Mouse (Mus musculus): ENCODE results near the gene Cox14.
"Not testable (repeated sequence)": the region's sequence is repeated elsewhere in the genome, so short reads cannot be mapped to it uniquely, and the experiment has no call there.

The Cox14 gene

DNA sequence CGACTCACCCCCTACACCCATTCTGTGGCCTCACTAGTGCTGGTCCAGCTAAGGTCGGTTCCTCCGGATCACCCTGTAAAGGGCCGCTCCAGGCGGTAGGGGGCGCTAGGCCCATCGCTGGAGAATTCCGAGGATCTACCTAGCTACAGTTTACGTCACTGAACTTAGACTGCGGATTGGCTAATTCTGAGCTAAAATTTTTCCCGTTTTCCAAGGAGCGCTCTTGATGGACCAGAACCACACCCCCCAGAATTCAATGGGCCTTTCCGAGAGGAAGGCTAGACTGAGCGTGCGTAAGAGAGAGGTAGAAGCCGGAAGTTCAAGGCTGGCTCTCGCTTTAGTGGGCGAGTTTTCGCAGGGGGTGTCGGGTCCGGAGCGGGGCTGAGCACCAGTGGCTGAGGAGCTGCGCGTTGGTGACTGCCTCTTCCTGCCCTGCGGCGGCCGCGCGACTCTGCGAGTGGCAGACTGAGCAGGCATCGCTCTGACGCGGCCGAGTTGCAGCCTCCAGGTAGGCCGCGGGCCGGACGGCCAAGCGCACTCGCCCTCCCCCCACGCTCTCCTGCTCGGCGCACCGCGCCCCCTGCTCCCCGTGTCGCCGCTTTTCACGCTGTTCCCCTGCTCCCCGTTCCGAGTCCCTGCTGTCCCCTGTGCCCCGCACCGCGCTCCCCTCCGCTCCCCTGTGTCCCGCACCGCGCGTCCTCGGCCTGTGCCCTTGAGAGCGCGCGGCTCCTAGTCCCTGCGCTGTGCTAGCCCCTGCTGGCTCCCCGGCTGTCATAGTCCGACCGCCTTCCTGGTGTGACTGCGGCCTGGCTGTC, at the start of gene Cox14:
Gene Cox14 (plus strand): TSS at position 278 of the 815 bp plus-strand sequence.
- CTCF ChIA-PET, result interaction anchor here (0.6 to 1.1 kb wide), 2 partner anchors 53 to 1159 kb away, joined by 3 read pairs; no protein-coding TSS in a partner anchor

DNA sequence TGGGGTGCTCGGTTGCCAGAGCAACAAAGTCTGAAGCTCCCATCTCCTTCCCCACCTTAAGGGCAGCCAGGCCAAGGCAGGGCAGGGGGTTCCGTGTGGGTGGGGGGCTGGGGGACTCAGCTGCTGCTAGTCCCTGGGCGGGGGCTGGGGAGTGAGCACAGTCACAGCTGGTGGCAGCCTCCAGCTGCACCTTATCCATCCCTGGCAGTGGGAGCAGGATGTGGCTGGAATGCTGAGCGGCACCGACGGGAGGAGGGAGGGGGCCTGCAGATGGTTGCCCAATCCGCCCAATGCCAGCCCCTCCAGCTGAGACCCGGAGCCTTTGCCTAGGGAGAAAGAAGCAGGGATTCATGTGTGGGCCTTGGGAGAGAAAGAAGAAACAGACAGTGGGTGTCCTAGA, 48.3 kb upstream of the Cox14 start:
- CTCF ChIA-PET, result interaction anchor here (0.6 kb wide), 1 partner anchor 12 kb away, joined by 3 read pairs; no protein-coding TSS in a partner anchor

DNA sequence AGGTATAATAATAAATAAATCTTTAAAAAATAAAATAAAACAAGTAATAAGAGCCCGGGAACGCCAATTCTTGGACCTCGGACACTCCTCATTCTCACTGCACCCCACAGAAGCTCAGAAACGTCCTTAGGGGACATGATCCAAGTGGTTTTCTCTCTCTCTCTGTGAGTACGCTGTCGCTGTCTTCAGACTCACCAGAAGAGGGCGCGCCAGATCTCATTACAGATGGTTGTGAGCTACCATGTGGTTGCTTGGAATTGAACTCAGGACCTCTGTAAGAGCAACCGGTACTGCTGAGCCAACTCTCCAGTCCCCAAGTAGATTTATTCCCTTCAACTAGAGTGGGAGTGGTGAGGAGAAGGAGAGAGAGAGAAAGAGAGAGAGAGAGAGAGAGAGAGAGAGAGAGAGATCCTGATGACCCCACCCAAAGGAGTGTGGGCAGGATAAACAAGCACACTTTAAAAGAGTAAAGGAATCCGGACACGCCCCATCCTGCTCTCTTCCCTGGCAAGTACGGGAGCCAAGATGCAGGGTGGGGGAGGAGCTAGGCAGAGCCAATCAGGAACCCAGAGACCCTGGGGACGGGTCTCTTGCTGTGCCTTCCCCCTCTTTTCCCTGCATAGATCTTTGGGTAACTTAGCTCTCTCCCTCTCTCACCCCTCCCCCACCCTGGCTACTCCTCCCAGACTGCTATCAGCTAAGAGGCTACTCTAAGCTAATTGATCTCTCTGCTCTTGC, 47.2 kb upstream of the Cox14 start:
- CTCF ChIA-PET, result interaction anchor here (0.7 to 0.8 kb wide), 3 partner anchors 30 to 728 kb away, joined by 3 to 7 read pairs (median 5); no protein-coding TSS in a partner anchor

DNA sequence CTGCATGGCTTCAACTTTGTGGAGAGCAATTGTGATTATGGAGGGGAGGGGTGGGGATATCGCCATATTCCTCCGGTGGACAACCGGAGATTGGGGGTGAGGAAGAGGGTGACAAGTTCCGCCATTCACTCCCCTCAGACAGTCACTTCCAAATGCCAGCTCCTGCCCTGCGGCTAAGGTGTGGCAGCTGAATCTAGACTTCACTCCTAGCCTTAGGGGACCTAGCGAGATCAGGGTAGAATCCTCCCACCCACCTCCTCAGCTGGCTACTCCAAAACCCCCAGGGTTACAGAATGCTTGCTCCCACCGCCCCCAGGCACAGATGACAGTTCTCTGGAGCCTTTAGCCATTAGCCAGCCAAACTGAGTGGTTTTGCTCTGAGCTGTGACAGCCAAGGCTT, 46.4 kb upstream of the Cox14 start:
- CTCF ChIA-PET, result interaction anchor here (0.7 to 0.8 kb wide), 2 partner anchors 31 to 727 kb away, joined by 3 to 7 read pairs; no protein-coding TSS in a partner anchor

DNA sequence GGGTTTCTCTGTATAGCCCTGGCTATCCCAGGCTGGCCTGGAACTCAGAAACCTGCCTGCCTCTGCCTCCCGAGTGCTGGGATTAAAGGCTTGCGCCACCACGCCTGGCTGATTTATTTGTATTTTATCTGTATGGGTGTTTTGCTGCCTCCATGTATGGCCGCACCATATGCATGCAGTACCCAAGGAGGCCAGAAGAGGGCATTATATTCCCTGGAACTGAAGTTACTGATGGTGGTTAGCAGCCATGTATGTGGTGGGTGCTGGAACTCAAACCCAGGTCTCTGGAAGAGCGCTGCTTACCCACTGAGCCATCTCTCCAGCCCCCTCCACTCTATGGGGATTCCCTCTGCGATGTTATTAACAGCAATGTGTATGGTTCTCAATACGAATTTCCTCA, 42.5 kb upstream of the Cox14 start:
- CTCF ChIA-PET, result interaction anchor here (1.2 kb wide), 1 partner anchor 9 kb away, joined by 3 read pairs; no protein-coding TSS in a partner anchor

DNA sequence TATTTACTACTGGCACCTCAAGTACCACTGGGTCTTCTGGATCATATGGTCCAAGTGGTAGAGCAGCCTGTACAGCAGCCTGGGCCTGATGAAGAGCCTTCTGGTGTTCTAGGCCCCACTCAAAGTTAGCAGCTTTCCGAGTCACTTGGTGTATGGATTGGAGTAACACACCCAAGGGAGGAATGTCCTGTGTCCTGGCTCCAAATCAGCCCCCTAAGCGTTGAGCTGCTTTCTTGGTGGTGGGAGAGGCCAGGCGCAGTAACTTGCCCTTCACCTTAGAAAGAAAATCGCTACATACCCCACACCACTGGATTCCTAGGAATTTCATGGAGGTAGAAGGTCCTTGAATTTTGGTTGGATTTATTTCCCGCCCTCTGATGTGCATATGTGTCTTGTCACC, 41.3 kb upstream of the Cox14 start:
- CTCF ChIA-PET, result no interaction called here

DNA sequence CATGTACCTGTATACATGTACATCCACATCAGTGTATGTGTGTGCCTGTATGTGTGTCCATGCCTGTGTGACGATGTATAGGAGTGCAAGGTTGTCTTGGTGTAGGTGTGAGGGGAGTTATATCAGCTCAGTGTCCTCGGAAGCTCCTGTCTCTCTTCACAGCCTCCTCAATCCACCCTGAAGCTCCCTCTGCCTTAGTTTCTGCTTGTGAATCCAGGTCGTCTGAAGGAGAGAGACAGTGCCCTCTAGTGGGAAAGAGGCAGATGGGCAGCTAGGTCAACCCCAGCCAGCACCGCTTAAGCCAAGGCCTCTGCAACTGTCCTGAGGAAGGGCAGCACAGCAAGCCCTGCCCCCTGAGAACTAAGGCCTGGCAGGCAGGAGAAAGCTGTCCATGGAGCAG, 36.7 kb upstream of the Cox14 start:
- CTCF ChIA-PET, result interaction anchor here (0.6 kb wide), 2 partner anchors 12 to 968 kb away, joined by 3 read pairs; no protein-coding TSS in a partner anchor

DNA sequence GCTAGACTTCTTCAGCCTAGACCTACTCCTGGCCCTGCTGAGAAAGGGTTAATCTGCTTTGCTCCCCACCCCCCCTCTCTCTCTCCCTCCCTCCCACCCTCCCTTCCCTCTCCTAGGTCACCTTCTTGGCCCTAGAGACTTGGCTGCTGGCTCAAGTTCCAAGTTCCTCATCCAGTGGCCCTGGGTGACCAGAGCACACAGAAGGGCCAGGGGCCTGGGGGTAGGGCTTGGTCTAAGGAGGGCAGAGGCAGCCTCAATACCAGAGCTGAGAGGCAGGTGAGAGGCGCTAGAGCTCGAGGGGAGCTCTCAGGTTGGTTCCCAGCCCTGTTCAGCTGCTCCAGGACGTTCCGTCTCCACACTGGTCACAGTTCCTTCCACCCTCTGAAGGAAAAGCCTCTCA, 34.5 kb upstream of the Cox14 start:
- CTCF ChIA-PET, result interaction anchor here (0.6 kb wide), 2 partner anchors 215 to 371 kb away, joined by 5 to 15 read pairs; no protein-coding TSS in a partner anchor

DNA sequence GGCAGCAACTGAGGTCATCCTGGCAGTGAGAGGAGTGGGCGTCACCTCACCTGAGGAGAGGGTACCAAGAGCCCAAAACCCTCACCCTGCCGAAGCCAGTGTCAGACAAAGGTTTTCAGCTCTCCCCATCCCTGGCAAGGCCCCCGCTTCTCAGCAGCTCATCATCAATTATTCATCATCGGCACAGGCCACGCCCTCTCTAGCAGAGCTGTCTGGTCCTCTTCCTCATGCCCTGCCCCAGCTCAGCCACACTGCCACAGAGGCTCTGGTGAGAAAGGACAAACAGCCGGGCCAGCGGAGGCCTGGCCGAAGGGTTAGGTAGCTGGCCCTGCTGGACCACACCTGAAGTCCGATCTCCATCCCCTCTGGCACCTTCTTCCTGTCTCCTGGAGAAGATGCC, 33.4 kb upstream of the Cox14 start:
- CTCF ChIA-PET, result interaction anchor here (0.6 to 0.8 kb wide), 4 partner anchors 8 to 186 kb away, joined by 3 to 13 read pairs (median 3); no protein-coding TSS in a partner anchor

DNA sequence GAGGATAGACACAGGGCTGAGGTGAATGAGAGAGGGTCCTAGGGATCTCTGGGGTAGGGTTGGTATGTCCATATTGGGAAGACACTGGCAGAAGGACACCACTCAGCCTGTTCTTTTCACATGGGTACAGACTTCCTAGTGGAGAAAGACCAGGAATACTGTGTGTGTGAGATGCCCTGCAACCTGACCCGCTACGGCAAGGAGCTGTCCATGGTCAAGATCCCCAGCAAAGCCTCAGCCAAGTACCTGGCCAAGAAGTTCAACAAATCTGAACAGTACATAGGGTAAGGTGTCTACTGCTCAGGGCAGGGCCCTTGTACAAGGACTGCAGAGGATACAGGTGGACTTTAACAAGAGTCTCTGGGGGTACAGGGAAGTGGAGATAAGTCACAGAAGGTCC, 28.1 kb upstream of the Cox14 start:
- CTCF ChIA-PET, result no interaction called here

DNA sequence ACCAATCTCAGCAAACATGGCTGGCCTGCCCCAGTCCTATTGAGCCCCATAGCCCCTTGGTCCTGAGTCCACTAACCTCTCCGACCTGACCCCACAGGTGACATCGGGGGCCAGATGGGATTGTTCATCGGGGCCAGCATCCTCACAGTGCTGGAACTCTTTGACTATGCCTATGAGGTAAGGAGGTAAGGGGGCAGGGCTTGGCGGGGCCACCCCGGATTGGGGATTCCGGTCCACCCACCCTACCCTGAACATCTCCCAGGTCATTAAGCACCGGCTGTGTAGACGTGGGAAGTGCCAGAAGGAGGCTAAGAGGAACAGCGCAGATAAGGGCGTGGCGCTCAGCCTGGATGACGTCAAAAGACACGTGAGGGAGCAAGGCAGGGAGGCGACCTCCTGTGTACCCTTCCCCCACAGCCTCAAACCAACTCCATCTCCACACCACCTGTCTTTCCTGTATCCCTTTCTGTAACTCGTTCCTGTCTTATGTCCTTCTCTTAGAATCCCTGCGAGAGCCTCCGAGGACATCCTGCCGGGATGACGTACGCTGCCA, 26.8 kb upstream of the Cox14 start:
- CTCF ChIA-PET, result no interaction called here

DNA sequence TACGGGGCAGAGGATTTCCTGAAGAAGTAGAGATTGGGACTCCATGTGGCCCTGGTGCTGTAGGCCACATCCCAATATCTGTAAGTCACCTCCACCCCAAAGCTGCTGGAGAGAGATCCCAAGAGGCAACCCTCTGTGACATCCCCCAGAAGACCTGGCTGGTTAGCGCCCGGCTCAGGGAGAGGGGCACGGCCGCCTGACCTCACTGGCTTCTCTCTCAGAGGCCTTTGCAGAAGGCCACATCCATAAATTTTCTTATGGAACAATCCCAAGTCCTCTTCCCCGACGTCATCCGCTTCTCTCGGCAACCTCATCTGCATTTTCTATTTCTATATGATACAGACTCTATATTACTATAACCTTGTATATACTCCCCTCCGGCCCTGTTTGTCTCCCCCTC, 25.7 kb upstream of the Cox14 start:
- CTCF ChIA-PET, result interaction anchor here (0.6 kb wide), 2 partner anchors 8 to 251 kb away, joined by 3 read pairs; no protein-coding TSS in a partner anchor

DNA sequence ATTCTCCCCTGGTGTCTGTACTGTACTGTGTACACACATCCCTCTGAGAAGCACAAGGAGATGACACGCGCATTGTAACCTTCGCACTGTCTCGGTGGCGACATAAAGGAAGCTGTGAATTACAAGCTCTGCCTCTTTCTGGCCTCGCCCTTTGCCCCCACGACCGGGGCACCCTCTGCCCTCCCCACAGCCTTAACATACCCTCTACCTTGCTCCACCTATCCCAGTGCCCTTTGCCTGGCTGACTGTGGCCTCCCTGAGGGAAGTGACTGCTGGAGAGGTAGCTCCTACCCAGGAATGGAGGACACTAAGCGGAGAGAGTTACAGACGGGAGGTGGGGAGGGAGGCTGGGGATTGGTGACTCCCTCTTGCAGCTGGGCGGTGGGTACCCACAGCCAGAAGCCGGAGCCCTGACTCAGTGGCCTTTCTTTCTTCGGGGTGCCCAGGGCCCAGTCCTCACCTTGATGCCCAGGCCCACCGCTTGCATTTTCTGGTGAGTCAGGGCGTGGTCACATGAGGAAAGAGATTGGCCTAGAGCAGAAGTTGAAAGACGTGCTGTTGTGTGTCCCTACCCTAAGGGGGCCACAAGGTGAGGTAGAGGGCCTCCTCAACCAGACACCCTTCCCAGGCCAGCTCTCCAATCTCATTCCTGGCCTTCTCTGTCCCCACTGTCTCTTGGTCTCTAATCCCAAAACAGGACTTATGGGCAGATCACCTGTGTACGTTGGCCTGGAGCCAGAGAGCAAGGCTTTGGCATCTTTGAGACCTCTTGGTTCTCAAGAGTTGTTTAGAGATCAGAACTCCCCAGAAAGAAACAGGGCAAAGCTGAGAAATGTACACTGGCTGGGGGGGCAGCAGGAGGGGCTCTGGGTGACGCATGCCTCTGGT, 25.0 kb upstream of the Cox14 start:
- CTCF ChIA-PET, result interaction anchor here (0.6 kb wide), 1 partner anchor 9 kb away, joined by 3 read pairs; no protein-coding TSS in a partner anchor

DNA sequence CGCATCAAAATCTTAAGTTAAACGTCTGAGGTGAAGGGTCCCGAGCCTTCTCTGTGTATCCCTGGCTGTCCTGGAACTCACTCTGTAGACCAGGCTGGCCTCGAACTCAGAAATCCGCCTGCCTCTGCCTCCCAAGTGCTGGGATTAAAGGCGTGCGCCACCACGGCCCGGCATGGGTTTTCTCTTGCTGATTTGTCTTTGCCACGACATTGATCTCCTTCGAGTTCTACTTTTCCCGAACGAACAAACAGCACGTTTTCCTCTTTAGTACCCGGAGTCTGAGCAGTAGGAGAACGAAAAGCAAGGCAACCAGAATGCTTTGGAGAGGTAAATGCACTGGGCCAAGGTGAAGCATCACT, 23.8 kb upstream of the Cox14 start:
- CTCF ChIA-PET, result not testable (repeated sequence)

DNA sequence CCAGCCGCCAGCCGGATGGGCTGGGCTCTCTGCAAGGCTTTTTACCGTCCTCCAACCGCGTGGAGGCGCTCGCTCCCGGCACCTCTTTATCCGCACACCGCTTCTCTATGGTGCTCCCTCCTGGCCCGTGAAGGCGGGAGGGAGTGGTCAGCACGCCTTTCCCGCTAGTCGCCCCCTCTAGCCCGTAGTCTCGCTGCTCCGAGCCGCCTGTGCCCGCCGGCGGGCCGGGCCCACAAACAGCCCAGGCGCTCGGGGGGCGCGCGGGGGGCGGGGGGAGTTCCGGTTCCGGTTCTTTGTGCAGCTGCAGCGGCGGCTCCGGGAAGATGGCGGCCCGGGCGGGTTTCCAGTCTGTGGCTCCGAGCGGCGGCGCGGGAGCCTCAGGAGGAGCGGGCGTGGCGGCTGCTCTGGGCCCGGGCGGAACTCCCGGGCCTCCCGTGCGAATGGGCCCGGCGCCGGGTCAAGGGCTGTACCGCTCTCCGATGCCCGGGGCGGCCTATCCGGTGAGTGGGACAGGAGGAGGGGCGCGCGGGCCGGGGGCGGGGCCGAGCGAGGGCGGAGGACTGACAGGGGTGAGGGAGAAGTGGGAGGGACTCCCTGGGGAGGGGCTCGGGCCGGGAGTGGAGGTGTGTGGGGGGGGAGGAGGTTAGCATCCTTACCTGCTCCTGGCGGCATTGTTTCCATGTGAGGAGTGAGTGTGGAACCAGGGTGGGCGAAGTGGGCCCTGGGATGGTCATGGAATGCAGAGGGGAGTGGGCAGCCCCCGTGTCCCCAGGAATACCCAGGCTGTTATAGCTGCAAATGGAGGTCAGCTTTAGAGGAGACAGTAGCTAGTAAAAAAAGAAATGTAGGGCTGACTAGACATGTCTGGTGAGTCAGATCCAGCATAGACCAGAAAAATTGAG, 23.2 kb upstream of the Cox14 start, which contains the start of gene Smarcd1:
Gene Smarcd1 (plus strand): TSS at position 131 of the 902 bp plus-strand sequence.
- CTCF ChIA-PET, result no interaction called here

DNA sequence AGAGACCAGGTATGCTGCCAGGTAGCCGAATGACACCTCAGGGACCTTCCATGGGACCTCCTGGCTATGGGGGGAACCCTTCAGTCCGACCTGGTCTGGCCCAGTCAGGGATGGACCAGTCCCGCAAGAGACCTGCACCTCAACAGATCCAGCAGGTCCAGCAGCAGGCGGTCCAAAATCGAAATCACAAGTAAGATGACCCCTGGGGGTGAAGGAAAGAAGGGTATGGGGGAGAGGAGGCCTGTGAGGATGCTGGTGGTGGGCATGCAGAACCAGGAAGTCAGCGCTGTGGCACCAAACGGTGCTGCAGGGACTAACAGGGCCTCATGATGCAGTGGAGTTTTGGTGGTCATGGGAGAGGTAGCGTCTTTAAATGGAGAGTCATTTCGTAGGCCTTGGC, 22.3 kb upstream of the Cox14 start:
- CTCF ChIA-PET, result no interaction called here

DNA sequence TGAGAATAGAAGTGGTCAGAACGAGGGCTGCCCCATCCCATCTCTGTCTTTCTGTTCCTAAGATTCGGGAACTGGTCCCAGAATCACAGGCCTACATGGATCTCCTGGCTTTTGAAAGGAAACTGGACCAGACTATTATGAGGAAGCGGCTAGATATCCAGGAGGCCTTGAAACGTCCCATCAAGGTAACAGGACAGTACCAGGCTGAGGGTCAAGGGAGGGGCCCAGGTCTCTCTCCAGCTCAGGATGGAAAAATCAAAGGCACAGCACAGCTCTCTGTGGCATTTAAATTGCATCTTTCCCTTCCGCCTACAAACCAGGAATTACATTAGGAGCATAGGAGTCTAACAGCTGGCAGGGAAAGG, 21.8 kb upstream of the Cox14 start:
- CTCF ChIA-PET, result no interaction called here

DNA sequence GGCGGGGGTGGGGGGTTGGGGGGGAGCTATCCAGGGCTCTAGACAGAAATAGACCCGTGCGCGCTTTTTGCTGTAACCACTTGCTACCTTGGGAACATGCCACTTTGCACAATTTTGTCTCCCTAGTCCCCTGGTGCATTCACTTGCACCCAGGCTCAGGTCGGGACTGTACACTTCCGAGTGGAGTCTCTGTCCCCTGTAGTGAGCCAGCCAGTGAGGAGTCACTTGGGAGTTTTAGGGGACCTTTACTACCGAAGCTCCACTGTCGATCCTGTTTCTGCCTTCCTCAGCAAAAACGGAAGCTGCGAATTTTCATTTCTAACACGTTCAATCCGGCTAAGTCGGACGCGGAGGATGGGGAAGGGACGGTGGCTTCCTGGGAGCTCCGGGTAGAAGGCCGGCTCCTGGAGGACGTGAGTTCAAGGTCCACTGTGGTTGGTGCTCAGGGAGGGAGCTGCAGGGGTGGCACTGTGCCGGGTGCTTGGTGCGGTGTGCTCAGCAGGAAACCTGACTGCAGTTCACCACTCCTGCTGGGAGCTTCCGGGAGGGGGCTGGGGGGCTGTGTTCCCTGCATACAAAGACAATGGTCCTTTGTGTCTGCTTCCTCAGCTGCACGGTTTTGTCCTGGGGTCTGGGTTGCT, 21.3 kb upstream of the Cox14 start:
- CTCF ChIA-PET, result interaction anchor here (0.5 kb wide), 1 partner anchor 98 kb away, joined by 3 read pairs; no protein-coding TSS in a partner anchor

DNA sequence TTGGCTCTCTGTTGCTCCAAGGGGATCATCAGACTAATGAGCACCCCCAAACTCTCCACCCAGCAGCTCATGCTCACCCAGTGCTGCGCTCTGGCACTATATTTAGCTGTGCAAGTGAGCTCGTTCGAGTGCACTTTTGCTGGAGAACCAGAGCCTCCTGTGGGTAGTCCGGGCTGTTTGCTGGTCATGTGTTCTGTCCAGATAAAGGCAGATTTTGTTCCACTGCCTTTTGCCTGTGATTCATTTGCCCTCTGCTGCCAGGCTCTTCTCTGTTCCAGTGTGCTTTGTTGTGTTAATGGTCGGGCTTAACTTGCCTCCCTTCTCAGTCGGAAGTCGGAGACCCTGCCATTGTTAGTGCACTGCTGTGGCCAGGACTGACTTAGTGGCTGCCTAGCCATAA, 20.5 kb upstream of the Cox14 start:
- CTCF ChIA-PET, result interaction anchor here (0.7 kb wide), 2 partner anchors 717 to 1316 kb away, joined by 6 to 7 read pairs; no protein-coding TSS in a partner anchor

Data from spleen, embryonic (tissue).